In the genomic region with DNA sequence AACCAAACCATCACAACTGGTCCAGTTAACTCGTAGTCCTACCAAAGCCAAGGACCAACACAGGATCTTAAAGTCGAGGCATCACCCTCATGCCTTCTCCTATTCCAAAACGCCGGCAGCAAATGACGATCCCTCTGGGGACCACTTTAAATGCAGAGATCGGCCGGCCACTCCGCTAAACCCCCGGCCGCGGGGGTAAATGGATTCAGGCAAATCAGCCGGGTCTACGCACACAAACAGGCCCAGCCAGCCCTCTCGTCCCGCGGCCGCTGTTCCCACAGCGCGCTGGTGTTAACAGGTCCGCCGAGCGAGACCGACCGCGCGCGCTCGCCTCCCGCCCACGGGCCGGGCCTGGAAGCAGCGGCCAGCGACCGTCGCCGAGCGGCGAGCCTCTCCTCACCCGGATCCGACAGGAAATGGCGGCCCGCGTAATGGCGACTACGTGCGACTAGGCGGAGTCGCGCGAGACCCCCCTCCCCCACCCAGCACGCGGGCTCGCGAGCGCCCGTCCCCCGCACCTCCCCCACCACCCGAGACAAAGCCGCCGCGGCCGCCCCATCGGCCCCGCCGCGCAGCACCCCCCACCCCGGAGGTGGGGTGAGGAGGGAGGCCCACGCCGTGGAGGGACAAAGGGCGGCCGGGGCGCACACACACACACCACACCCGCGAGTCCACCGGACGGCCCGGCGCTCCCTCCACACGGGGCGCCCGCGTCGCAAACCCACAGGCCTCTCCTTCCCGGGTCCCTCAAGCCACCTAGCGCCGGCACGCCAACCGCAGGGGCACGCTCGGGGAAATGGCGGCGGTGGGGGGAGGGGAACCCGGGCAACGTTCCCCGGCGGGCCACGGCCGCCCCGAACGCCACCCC, we compare ENCODE assay signal across 8 mouse cellular contexts. TPM values are rescaled to one million over a fixed set of nuclear protein-coding genes. Genes with fewer than 3 reads are reported as not detected.
A peak's percentile ranks its signal among the peaks of the same experiment; 100 is the strongest.
DNase-seq lines count a peak whose midpoint lies in the region; ATAC-seq lines count a peak whose summit lies in the region.

No protein-coding gene starts in this region.

- H3K4me1 ChIP-seq in heart, embryonic 16.5 days (ENCODE audit: control insufficient read depth, insufficient read depth, low read length) = peaks cover 13% of the 10 kb centered on the region
- peaks cover 28% of the 10 kb centered on the region for H3K4me1 ChIP-seq in liver, embryonic 15.5 days (replicated peaks)
- H3K4me1 ChIP-seq in stomach, embryonic 15.5 days = peaks cover 3% of the 10 kb centered on the region; the same call in 1 of the 2 replicates

- peak; percentile 46 for ATAC-seq in erythroid progenitor cell, adult 5-6 weeks (replicated peaks; ENCODE audit: low FRiP score, poor library complexity, severe bottlenecking)
- peak; percentile 20 for ATAC-seq in heart, embryonic 16.5 days (replicated peaks; ENCODE audit: extremely low read depth, insufficient read depth, low FRiP score)
- ATAC-seq in liver, embryonic 15.5 days (ENCODE audit: insufficient read depth) = peak; percentile 32
- ATAC-seq in stomach, embryonic 15.5 days (ENCODE audit: insufficient read depth, low FRiP score, low read depth) = peak; percentile 17

- peak overlapping the region; percentile 100 for H3K9ac ChIP-seq in heart, embryonic 16.5 days (ENCODE audit: low read length)
- H3K9ac ChIP-seq in liver, embryonic 15.5 days = peak overlapping the region; percentile 99
- H3K9ac ChIP-seq in stomach, embryonic 15.5 days = peak overlapping the region; percentile 100

- H3K4me3 ChIP-seq in heart, embryonic 16.5 days (ENCODE audit: low read length) = peak overlapping the region; percentile 99
- H3K4me3 ChIP-seq in liver, embryonic 15.5 days (replicated peaks) = peak overlapping the region; percentile 96
- H3K4me3 ChIP-seq in stomach, embryonic 15.5 days (replicated peaks) = peak overlapping the region; percentile 98

- no peaks in the 10 kb centered on the region for H3K27me3 ChIP-seq in heart, embryonic 16.5 days (ENCODE audit: control insufficient read depth, insufficient read depth, low read length)
- no peaks in the 10 kb centered on the region for H3K27me3 ChIP-seq in liver, embryonic 15.5 days
- H3K27me3 ChIP-seq in stomach, embryonic 15.5 days (replicated peaks) = no peaks in the 10 kb centered on the region

- H3K36me3 ChIP-seq in heart, embryonic 16.5 days (ENCODE audit: control insufficient read depth, insufficient read depth) = peaks cover 12% of the 10 kb centered on the region
- peaks cover 26% of the 10 kb centered on the region for H3K36me3 ChIP-seq in liver, embryonic 15.5 days (replicated peaks)
- peaks cover 10% of the 10 kb centered on the region for H3K36me3 ChIP-seq in stomach, embryonic 15.5 days

- no peaks in the 10 kb centered on the region for H3K9me3 ChIP-seq in heart, embryonic 16.5 days (replicated peaks; ENCODE audit: control insufficient read depth, low read length)
- H3K9me3 ChIP-seq in liver, embryonic 15.5 days (replicated peaks) = no peaks in the 10 kb centered on the region
- no peaks in the 10 kb centered on the region for H3K9me3 ChIP-seq in stomach, embryonic 15.5 days

- H3K27ac ChIP-seq in heart, embryonic 16.5 days (ENCODE audit: low read length) = peak overlapping the region; percentile 99
- peak overlapping the region; percentile 97 for H3K27ac ChIP-seq in liver, embryonic 15.5 days (replicated peaks)
- peak overlapping the region; percentile 98 for H3K27ac ChIP-seq in stomach, embryonic 15.5 days

- under 1% methylated on average over 64 of the region's 100 CpGs for WGBS in heart, embryonic 16.5 days
- WGBS in liver, embryonic 15.5 days (ENCODE audit: insufficient replicate concordance) = under 1% methylated on average over 100 of the region's 100 CpGs
- under 1% methylated on average over 92 of the region's 100 CpGs for WGBS in stomach, embryonic 15.5 days

- DNase-seq in CD4-positive, CD25-positive, alpha-beta regulatory T cell, adult 2 months (ENCODE audit: low read depth, low spot score) = peak; percentile 92
- DNase-seq in adrenal gland, postnatal 4 days (ENCODE audit: low spot score in 2 of 2) = peak; percentile 56 to 61
- peak; percentile 84 to 91 for DNase-seq in kidney, postnatal 25 days
- DNase-seq in neural tube, embryonic 10.5 days (ENCODE audit: extremely low spot score, low spot score) = peak; percentile 81

- H3K4me2 ChIP-seq in heart, embryonic 16.5 days (ENCODE audit: low read depth, low read length) = peak overlapping the region; percentile 89
- peak overlapping the region; percentile 78 for H3K4me2 ChIP-seq in liver, embryonic 15.5 days
- peak overlapping the region; percentile 66 for H3K4me2 ChIP-seq in stomach, embryonic 15.5 days

RNA-seq across cellular contexts. Expression of a gene that starts 0.7 kb away (rescaled TPM):
- 10 to 100 TPM; 23.2 to 24.8 TPM for total RNA-seq in adrenal gland, postnatal 4 days (2021)
- 38.1 and 42.2 TPM in 2 replicates for total RNA-seq in erythroid progenitor cell, adult 5-6 weeks (2015; ENCODE audit: low replicate concordance)
- 23.9 and 31.6 TPM in 2 replicates for total RNA-seq in erythroid progenitor cell, adult 5-6 weeks (2017; ENCODE audit: low replicate concordance)
- polyA plus RNA-seq in heart, embryonic 16.5 days (2015; fragmentation: Nextera tagmentation; extraction: Ambion mirVana) = 19.4 and 21.9 TPM in 2 replicates
- polyA plus RNA-seq in liver, embryonic 15.5 days (2015; fragmentation: Nextera tagmentation; extraction: Ambion mirVana) = 12.4 and 14.0 TPM in 2 replicates
- 23.8 and 24.3 TPM in 2 replicates for polyA plus RNA-seq in stomach, embryonic 15.5 days (2015; fragmentation: Nextera tagmentation; extraction: Ambion mirVana)

RNA-seq across cellular contexts. Expression of a gene that starts 1.8 kb away (rescaled TPM):
- total RNA-seq in adrenal gland, postnatal 4 days (2021) = 1,000 to 10,000 TPM; 1,032 to 1,080 TPM
- 489 and 576 TPM in 2 replicates for total RNA-seq in erythroid progenitor cell, adult 5-6 weeks (2015; ENCODE audit: low replicate concordance)
- total RNA-seq in erythroid progenitor cell, adult 5-6 weeks (2017; ENCODE audit: low replicate concordance) = 788 and 801 TPM in 2 replicates
- polyA plus RNA-seq in heart, embryonic 16.5 days (2015; fragmentation: Nextera tagmentation; extraction: Ambion mirVana) = 956 and 1,061 TPM in 2 replicates
- 498 and 561 TPM in 2 replicates for polyA plus RNA-seq in liver, embryonic 15.5 days (2015; fragmentation: Nextera tagmentation; extraction: Ambion mirVana)
- polyA plus RNA-seq in stomach, embryonic 15.5 days (2015; fragmentation: Nextera tagmentation; extraction: Ambion mirVana) = 1,284 and 1,390 TPM in 2 replicates

RNA-seq across cellular contexts. Expression of a gene that starts 16.3 kb away (rescaled TPM):
- 10 to 100 TPM; 21.9 to 24.1 TPM for total RNA-seq in adrenal gland, postnatal 4 days (2021)
- total RNA-seq in erythroid progenitor cell, adult 5-6 weeks (2015; ENCODE audit: low replicate concordance) = 2.1 and 7.6 TPM in 2 replicates
- total RNA-seq in erythroid progenitor cell, adult 5-6 weeks (2017; ENCODE audit: low replicate concordance) = 3.1 and 7.1 TPM in 2 replicates
- 29.5 and 32.1 TPM in 2 replicates for polyA plus RNA-seq in heart, embryonic 16.5 days (2015; fragmentation: Nextera tagmentation; extraction: Ambion mirVana)
- polyA plus RNA-seq in liver, embryonic 15.5 days (2015; fragmentation: Nextera tagmentation; extraction: Ambion mirVana) = 17.5 and 18.5 TPM in 2 replicates
- polyA plus RNA-seq in stomach, embryonic 15.5 days (2015; fragmentation: Nextera tagmentation; extraction: Ambion mirVana) = 34.6 and 35.0 TPM in 2 replicates

RNA-seq across cellular contexts. Expression of a gene that starts 42.4 kb away (rescaled TPM):
- 1 to 10 TPM; 2.2 to 2.6 TPM for total RNA-seq in adrenal gland, postnatal 4 days (2021)
- not detected in 2 replicates for total RNA-seq in erythroid progenitor cell, adult 5-6 weeks (2015; ENCODE audit: low replicate concordance)
- not detected in 2 replicates for total RNA-seq in erythroid progenitor cell, adult 5-6 weeks (2017; ENCODE audit: low replicate concordance)
- polyA plus RNA-seq in heart, embryonic 16.5 days (2015; fragmentation: Nextera tagmentation; extraction: Ambion mirVana) = 0.30 and 0.35 TPM in 2 replicates
- 0.12 and 0.14 TPM in 2 replicates for polyA plus RNA-seq in liver, embryonic 15.5 days (2015; fragmentation: Nextera tagmentation; extraction: Ambion mirVana)
- 0.32 and 0.49 TPM in 2 replicates for polyA plus RNA-seq in stomach, embryonic 15.5 days (2015; fragmentation: Nextera tagmentation; extraction: Ambion mirVana)

Comparison
In these comparisons a context has a peak if more than half of its experiments do, and no peak if none do; other contexts are left out.
1. Peak in every context shown above with its lines: DNase-seq, ATAC-seq, H3K4me3 ChIP-seq and H3K27ac ChIP-seq.